Mouse (Mus musculus): ENCODE measurements around the gene Wdr44. TPM values are rescaled to one million over a fixed set of nuclear protein-coding genes. Genes with fewer than 3 reads are reported as not detected.

Gene Wdr44
- polyA plus RNA-seq, 1 experiment from 2014 or later, result 5.1 TPM

DNA sequence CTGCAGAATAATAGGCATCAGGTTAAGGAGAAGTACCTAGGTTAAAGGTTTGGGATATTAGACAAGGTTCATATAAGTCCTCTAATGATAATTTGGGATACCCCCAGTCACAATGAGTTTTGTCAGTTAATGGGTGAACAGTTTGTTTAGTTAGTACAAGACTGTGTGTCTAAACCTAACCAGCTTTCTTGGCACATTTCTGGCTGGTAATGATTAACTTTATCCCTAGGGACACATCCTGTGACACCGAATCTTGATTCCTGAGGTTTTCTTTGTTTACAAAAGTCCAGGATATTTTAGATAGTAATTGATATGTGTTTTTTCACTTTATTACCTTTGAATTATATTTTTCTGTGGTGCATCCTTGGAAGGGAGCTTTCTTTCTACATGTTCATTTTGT, 148.1 kb downstream of the Wdr44 start:
- no peaks in the 10 kb centered on the region for H3K27me3 ChIP-seq
- no peaks in the 10 kb centered on the region for H3K9me3 ChIP-seq (replicated peaks)
- H3K36me3 ChIP-seq, result no peaks in the 10 kb centered on the region
- H3K27ac ChIP-seq, result no peak overlapping the region
- H3K9ac ChIP-seq, result no peak overlapping the region
- WGBS (ENCODE audit: insufficient replicate concordance), result 50% methylated on average over 1 of the region's 1 CpGs
- ATAC-seq (ENCODE audit: low read depth) (no peak), DNase-seq (no peak)
- no peaks in the 10 kb centered on the region for H3K4me1 ChIP-seq (replicated peaks)
- H3K4me3 ChIP-seq (replicated peaks), result no peak overlapping the region
- no peak overlapping the region for H3K4me2 ChIP-seq

Other genes with a start within 250 kb of the Wdr44 start
- gene Gm4907, start 189.5 kb downstream of the Wdr44 start, polyA plus RNA-seq (2015; fragmentation: Nextera tagmentation; extraction: Ambion mirVana), result not detected in 2 replicates